Mouse (Mus musculus): ENCODE measurements around the gene Map3k7. TPM values are rescaled to one million over a fixed set of nuclear protein-coding genes. Genes with fewer than 3 reads are reported as not detected.

Map3k7 gene
- total RNA-seq, 1 experiment from 2014 or later = 52.2 TPM

- no peak for DNase-seq
Measured at GRCm38 (mm10) chr4:32062381-32063059, 98.6 kb downstream of the Map3k7 start.

DNA sequence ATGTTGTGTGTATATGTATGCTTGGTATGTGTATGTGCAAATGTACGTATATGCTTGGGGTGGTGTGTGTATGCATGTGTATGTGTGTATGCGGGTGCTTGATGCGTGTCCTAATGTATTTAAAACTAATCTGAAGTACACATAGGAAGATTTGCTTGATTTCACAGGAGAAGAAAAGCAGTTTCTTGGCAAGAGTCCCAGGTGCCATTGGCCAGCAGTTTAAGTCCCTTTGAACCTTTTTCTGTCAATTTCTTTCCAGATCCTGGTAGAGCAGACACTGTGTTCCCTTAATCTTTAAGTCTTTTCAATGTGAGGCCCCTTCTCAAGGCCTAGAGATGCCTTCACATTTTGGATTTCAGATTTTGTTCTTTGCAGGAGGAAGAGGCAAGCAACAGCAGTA lies 99.4 kb downstream of the Map3k7 start:
- DNase-seq = no peak

All from adrenal gland, postnatal 14 days (tissue).